ENCODE assay signal across 18 mouse cellular contexts in genomic region chr6:113904406-113904805, GRCm38 (mm10).
A peak's percentile ranks its signal among the peaks of the same experiment; 100 is the strongest.
DNase-seq lines count a peak whose midpoint lies in the region; ATAC-seq and TF ChIP-seq lines count a peak whose summit lies in the region.
"Had no signal": no experiment of that assay in that cellular context is flagged by ENCODE, and none has a peak within 500 bp of the region (broad histone marks: within the 10 kb centered on the region; RNA-seq: fewer than 3 reads in every experiment).

No protein-coding gene starts in this region.

- peak; percentile 52 to 62 for DNase-seq in cerebellum, postnatal 10 days
- DNase-seq in cerebellum, adult 11 months = no peak
- peak; percentile 35 for DNase-seq in left cerebral cortex, postnatal 4 days
- DNase-seq in left cerebral cortex, adult 2 months (ENCODE audit: extremely low spot score in 1 of 2, low spot score in 2 of 2) = no peak
- DNase-seq in midbrain, postnatal 0 days (ENCODE audit: low spot score) = peak; percentile 45
- no peak for DNase-seq in midbrain, embryonic 10.5 days (ENCODE audit: low spot score)
- no peak for DNase-seq in ovary, adult 18-20 months (ENCODE audit: low spot score)
- DNase-seq: adrenal gland, adult 2 months; adrenal gland, postnatal 10 days; adrenal gland, postnatal 25 days; cerebellum, adult 18-20 months; cerebellum, adult 8-10 months; cerebellum, postnatal 36 days; forebrain, postnatal 0 days had no signal

- H3K27ac ChIP-seq in left cerebral cortex, adult 2 months = no peak overlapping the region
- no peak overlapping the region for H3K27ac ChIP-seq in midbrain, postnatal 0 days (ENCODE audit: low read depth, low read length)
- no peak overlapping the region for H3K27ac ChIP-seq in midbrain, embryonic 10.5 days (replicated peaks)
- H3K27ac ChIP-seq: embryonic facial prominence, embryonic 10.5 days; embryonic facial prominence, embryonic 12.5 days; forebrain, embryonic 13.5 days; forebrain, embryonic 15.5 days had no signal

- peaks cover 5% of the 10 kb centered on the region; the same call in 1 of the 2 replicates for H3K27me3 ChIP-seq in midbrain, postnatal 0 days (ENCODE audit: insufficient read depth, low read length)
- H3K27me3 ChIP-seq in midbrain, embryonic 10.5 days (ENCODE audit: low read depth, poor library complexity, severe bottlenecking) = no peaks in the 10 kb centered on the region
- H3K27me3 ChIP-seq: embryonic facial prominence, embryonic 12.5 days; forebrain, embryonic 13.5 days; forebrain, embryonic 15.5 days had no signal

- no peak overlapping the region for H3K4me2 ChIP-seq in midbrain, postnatal 0 days (ENCODE audit: low read depth, low read length, poor library complexity, severe bottlenecking)
- H3K4me2 ChIP-seq: embryonic facial prominence, embryonic 12.5 days; forebrain, embryonic 13.5 days; forebrain, embryonic 15.5 days had no signal

- 63% methylated on average over 5 of the region's 5 CpGs for WGBS in midbrain, postnatal 0 days
- 86% methylated on average over 5 of the region's 5 CpGs for WGBS in midbrain, embryonic 10.5 days

- H3K36me3 ChIP-seq in midbrain, postnatal 0 days (ENCODE audit: insufficient read depth, low read length) = no peaks in the 10 kb centered on the region
- H3K36me3 ChIP-seq in midbrain, embryonic 10.5 days = no peaks in the 10 kb centered on the region
- H3K36me3 ChIP-seq: embryonic facial prominence, embryonic 10.5 days; embryonic facial prominence, embryonic 12.5 days; forebrain, embryonic 15.5 days had no signal

- ATAC-seq in midbrain, postnatal 0 days (ENCODE audit: low FRiP score) = no peak
- ATAC-seq: forebrain, embryonic 13.5 days; forebrain, embryonic 15.5 days; forebrain, postnatal 0 days had no signal

- no peak overlapping the region for H3K9ac ChIP-seq in midbrain, postnatal 0 days (replicated peaks; ENCODE audit: low read length, poor library complexity, severe bottlenecking)
- H3K9ac ChIP-seq: embryonic facial prominence, embryonic 12.5 days; forebrain, embryonic 13.5 days; forebrain, embryonic 15.5 days; forebrain, postnatal 0 days had no signal

- no peak overlapping the region for H3K4me3 ChIP-seq in left cerebral cortex, adult 2 months
- no peak overlapping the region for H3K4me3 ChIP-seq in midbrain, postnatal 0 days (ENCODE audit: low read depth, low read length)
- no peak overlapping the region for H3K4me3 ChIP-seq in midbrain, embryonic 10.5 days
- H3K4me3 ChIP-seq: embryonic facial prominence, embryonic 10.5 days; embryonic facial prominence, embryonic 12.5 days; forebrain, embryonic 13.5 days; forebrain, embryonic 15.5 days had no signal

- H3K9me3 ChIP-seq in midbrain, postnatal 0 days (ENCODE audit: low read length) = no peaks in the 10 kb centered on the region
- H3K9me3 ChIP-seq in midbrain, embryonic 10.5 days (replicated peaks) = no peaks in the 10 kb centered on the region
- H3K9me3 ChIP-seq: embryonic facial prominence, embryonic 10.5 days; embryonic facial prominence, embryonic 12.5 days; forebrain, embryonic 13.5 days; forebrain, embryonic 15.5 days had no signal

- intact Hi-C loops in left cerebral cortex, postnatal 4 days (cut with DNase I) = no loop called here
- intact Hi-C loops in left cerebral cortex, adult 2 months (cut with DNase I) = no loop called here

- H3K4me1 ChIP-seq in midbrain, postnatal 0 days (ENCODE audit: insufficient read depth, low read length) = no peaks in the 10 kb centered on the region
- H3K4me1 ChIP-seq in midbrain, embryonic 10.5 days = no peaks in the 10 kb centered on the region
- H3K4me1 ChIP-seq: embryonic facial prominence, embryonic 10.5 days; embryonic facial prominence, embryonic 12.5 days; forebrain, embryonic 15.5 days had no signal

- TF ChIP-seq CTCF in left cerebral cortex, adult 2 months (IDR thresholded peaks at IDR 0.05) = no peak
- TF ChIP-seq CTCF in midbrain, postnatal 0 days (IDR thresholded peaks at IDR 0.05) = no peak

Comparison
In these comparisons a context has a peak if more than half of its experiments do, and no peak if none do; other contexts are left out.
1. DNase-seq: peak in cerebellum, postnatal 10 days (2 of 2), left cerebral cortex, postnatal 4 days (single experiment) and midbrain, postnatal 0 days (single experiment); none in cerebellum, adult 11 months (single experiment), left cerebral cortex, adult 2 months (0 of 2), midbrain, embryonic 10.5 days (single experiment) and ovary, adult 18-20 months (single experiment).